Comparison of ENCODE assay signal across 8 mouse cellular contexts in genomic region chr11:86757142-86757479, GRCm38 (mm10). TPM values are rescaled to one million over a fixed set of nuclear protein-coding genes. Genes with fewer than 3 reads are reported as not detected.
A peak's percentile ranks its signal among the peaks of the same experiment; 100 is the strongest.
DNase-seq lines count a peak whose midpoint lies in the region; ATAC-seq lines count a peak whose summit lies in the region.

No protein-coding gene starts in this region.

- no peaks in the 10 kb centered on the region for H3K36me3 ChIP-seq in kidney, embryonic 15.5 days
- H3K36me3 ChIP-seq in hindbrain, embryonic 14.5 days (replicated peaks; ENCODE audit: control insufficient read depth, insufficient read depth), result no peaks in the 10 kb centered on the region
- H3K36me3 ChIP-seq in midbrain, embryonic 14.5 days (ENCODE audit: control insufficient read depth, insufficient read depth, low read length), result no peaks in the 10 kb centered on the region

- DNase-seq in kidney, adult 18-20 months, result no peak
- peak; percentile 42 for DNase-seq in hindbrain, embryonic 14.5 days (ENCODE audit: low spot score)
- no peak for DNase-seq in midbrain, embryonic 14.5 days
- DNase-seq in cerebellum, adult 8-10 months, result no peak
- no peak for DNase-seq in frontal cortex, postnatal 14 days (ENCODE audit: low spot score in 2 of 2)
- no peak for DNase-seq in urinary bladder, postnatal 10 days (ENCODE audit: low spot score)

- H3K4me1 ChIP-seq in kidney, embryonic 15.5 days, result peaks cover 32% of the 10 kb centered on the region
- peaks cover 12% of the 10 kb centered on the region for H3K4me1 ChIP-seq in brown adipose tissue, adult 24 weeks (ENCODE audit: control insufficient read depth, insufficient read depth, insufficient read length, low read length)
- peaks cover 33% of the 10 kb centered on the region for H3K4me1 ChIP-seq in hindbrain, embryonic 14.5 days (replicated peaks; ENCODE audit: control insufficient read depth, insufficient read depth, low read length)
- peaks cover 28% of the 10 kb centered on the region for H3K4me1 ChIP-seq in midbrain, embryonic 14.5 days (ENCODE audit: control insufficient read depth, insufficient read depth, low read length)

- no peaks in the 10 kb centered on the region for H3K9me3 ChIP-seq in kidney, embryonic 15.5 days (replicated peaks)
- no peaks in the 10 kb centered on the region for H3K9me3 ChIP-seq in hindbrain, embryonic 14.5 days (ENCODE audit: control insufficient read depth, low read length)
- no peaks in the 10 kb centered on the region for H3K9me3 ChIP-seq in midbrain, embryonic 14.5 days (ENCODE audit: control insufficient read depth, low read length)

- peak overlapping the region; percentile 98 for H3K9ac ChIP-seq in kidney, embryonic 15.5 days
- peak overlapping the region; percentile 96 for H3K9ac ChIP-seq in hindbrain, embryonic 14.5 days
- H3K9ac ChIP-seq in midbrain, embryonic 14.5 days (replicated peaks; ENCODE audit: low read length), result peak overlapping the region; percentile 89

- WGBS in kidney, embryonic 15.5 days, result 1% methylated on average over 18 of the region's 18 CpGs
- WGBS in hindbrain, embryonic 14.5 days, result 1% methylated on average over 18 of the region's 18 CpGs
- under 1% methylated on average over 18 of the region's 18 CpGs for WGBS in midbrain, embryonic 14.5 days

- no peaks in the 10 kb centered on the region for H3K27me3 ChIP-seq in kidney, embryonic 15.5 days
- H3K27me3 ChIP-seq in hindbrain, embryonic 14.5 days (ENCODE audit: control insufficient read depth, insufficient read depth, low read length), result no peaks in the 10 kb centered on the region
- H3K27me3 ChIP-seq in midbrain, embryonic 14.5 days (ENCODE audit: control insufficient read depth, insufficient read depth, low read length), result no peaks in the 10 kb centered on the region

- peak overlapping the region; percentile 73 for H3K4me2 ChIP-seq in kidney, embryonic 15.5 days
- H3K4me2 ChIP-seq in hindbrain, embryonic 14.5 days (replicated peaks), result peak overlapping the region; percentile 93
- peak overlapping the region; percentile 95 for H3K4me2 ChIP-seq in midbrain, embryonic 14.5 days (ENCODE audit: low read length)

- H3K27ac ChIP-seq in kidney, embryonic 15.5 days, result peak overlapping the region; percentile 99
- peak overlapping the region; percentile 97 for H3K27ac ChIP-seq in brown adipose tissue, adult 24 weeks (replicated peaks; ENCODE audit: low read depth, low read length)
- peak overlapping the region; percentile 99 for H3K27ac ChIP-seq in hindbrain, embryonic 14.5 days
- H3K27ac ChIP-seq in midbrain, embryonic 14.5 days (replicated peaks; ENCODE audit: low read depth, low read length), result peak overlapping the region; percentile 98

- ATAC-seq in kidney, embryonic 15.5 days (replicated peaks; ENCODE audit: low FRiP score), result peak; percentile 73
- ATAC-seq in hindbrain, embryonic 14.5 days (ENCODE audit: low FRiP score), result peak; percentile 64; the same call in 1 of the 2 replicates
- peak; percentile 80 for ATAC-seq in midbrain, embryonic 14.5 days (ENCODE audit: low FRiP score, low TSS enrichment)

- H3K4me3 ChIP-seq in kidney, embryonic 15.5 days (replicated peaks), result peak overlapping the region; percentile 99
- H3K4me3 ChIP-seq in brown adipose tissue, adult 24 weeks (ENCODE audit: insufficient read depth, low read depth, low read length), result peak overlapping the region; percentile 93
- peak overlapping the region; percentile 97 for H3K4me3 ChIP-seq in hindbrain, embryonic 14.5 days (replicated peaks; ENCODE audit: low read length)
- H3K4me3 ChIP-seq in midbrain, embryonic 14.5 days (replicated peaks; ENCODE audit: low read depth, low read length), result peak overlapping the region; percentile 73

RNA-seq across cellular contexts. Expression of gene Cltc, which starts 0.3 kb away (rescaled TPM):
- polyA plus RNA-seq in kidney, embryonic 15.5 days (2015; fragmentation: Nextera tagmentation; extraction: Ambion mirVana), result 148 and 157 TPM in 2 replicates
- 106 and 155 TPM in 2 replicates for polyA plus RNA-seq in brown adipose tissue, adult 24 weeks (2012; ENCODE audit: insufficient read depth, insufficient read length, missing spikeins)
- polyA plus RNA-seq in hindbrain, embryonic 14.5 days (2014; fragmentation: Nextera tagmentation; extraction: Ambion mirVana), result 226 and 247 TPM in 2 replicates
- 155 and 220 TPM in 2 replicates for polyA plus RNA-seq in midbrain, embryonic 14.5 days (2014; fragmentation: Nextera tagmentation; extraction: Ambion mirVana)

RNA-seq across cellular contexts. Expression of gene Dhx40, which starts 50.4 kb away (rescaled TPM):
- polyA plus RNA-seq in kidney, embryonic 15.5 days (2015; fragmentation: Nextera tagmentation; extraction: Ambion mirVana), result 33.4 and 37.5 TPM in 2 replicates
- 18.5 and 20.4 TPM in 2 replicates for polyA plus RNA-seq in brown adipose tissue, adult 24 weeks (2012; ENCODE audit: insufficient read depth, insufficient read length, missing spikeins)
- polyA plus RNA-seq in hindbrain, embryonic 14.5 days (2014; fragmentation: Nextera tagmentation; extraction: Ambion mirVana), result 22.3 and 24.0 TPM in 2 replicates
- polyA plus RNA-seq in midbrain, embryonic 14.5 days (2014; fragmentation: Nextera tagmentation; extraction: Ambion mirVana), result 18.9 and 31.6 TPM in 2 replicates
